Mouse (Mus musculus) stomach, postnatal 0 days (tissue): ENCODE data around the gene Taok3. TPM values are rescaled to one million over a fixed set of nuclear protein-coding genes. Genes with fewer than 3 reads are reported as not detected.

Experiments used
- ATAC-seq: fragments of 200-750 bp; cut with Nextera tagmentation; 2 replicates; pipeline ENCODE4 v1.8.0; 2017; ENCODE audit not compliant: low FRiP score, low TSS enrichment
- DNase-seq: peaks from one replicate; pipeline ENCODE4 v3.0.0-alpha.2; 2016; ENCODE audit warnings: low spot score
- H3K27ac ChIP-seq: fragments of 300-500 bp; sonication (generic); replicated peaks from 2 replicates; pipeline ENCODE4 v1.5.1; 2014; ENCODE audit warnings: mild to moderate bottlenecking, control low read depth
- H3K27me3 ChIP-seq: fragments of 300-500 bp; sonication (generic); 2 replicates; pipeline ENCODE4 v1.6.1; 2014; ENCODE audit warnings: low read length; ENCODE audit not compliant: control insufficient read depth, insufficient read depth
- H3K36me3 ChIP-seq: fragments of 300-500 bp; sonication (generic); 2 replicates; pipeline ENCODE4 v1.6.1; 2014; ENCODE audit warnings: low read length, mixed read lengths; ENCODE audit not compliant: control insufficient read depth, insufficient read depth
- H3K4me1 ChIP-seq: fragments of 300-500 bp; sonication (generic); replicated peaks from 2 replicates; pipeline ENCODE4 v1.6.1; 2014; ENCODE audit warnings: antibody characterized with exemption; ENCODE audit not compliant: control insufficient read depth, insufficient read depth
- H3K4me2 ChIP-seq: fragments of 300-500 bp; sonication (generic); replicated peaks from 2 replicates; pipeline ENCODE4 v1.6.1; 2014; ENCODE audit warnings: low read depth, mild to moderate bottlenecking, control low read depth, moderate library complexity
- H3K4me3 ChIP-seq: fragments of 300-500 bp; sonication (generic); 2 replicates; pipeline ENCODE4 v1.5.1; 2014; ENCODE audit warnings: low read depth, low read length, control low read depth
- H3K9ac ChIP-seq: fragments of 300-500 bp; sonication (generic); 2 replicates; pipeline ENCODE4 v1.6.1; 2014; ENCODE audit warnings: mild to moderate bottlenecking, low read length, control low read depth, mixed read lengths
- H3K9me3 ChIP-seq: fragments of 300-500 bp; sonication (generic); 2 replicates; pipeline ENCODE4 v1.6.1; 2016; ENCODE audit warnings: low read length; ENCODE audit not compliant: control insufficient read depth
- CTCF ChIP-seq: IDR thresholded peaks from 2 replicates; pipeline ENCODE4 v1.5.1; 2016; ENCODE audit warnings: antibody characterized with exemption, low read depth, mild to moderate bottlenecking, moderate library complexity
- EP300 ChIP-seq: optimal IDR thresholded peaks from 2 replicates; pipeline ENCODE3; 2016; ENCODE audit warnings: antibody characterized with exemption
- WGBS: fragments of 180-500 bp; shearing (Covaris S2); extraction: QIAGEN DNeasy Blood & Tissue Kit; methylation state at CpG from one replicate; pipeline ENCODE4 v1.1.7; 2014; 5-methylcytosine and 5-hydroxymethylcytosine counted together
- polyA plus RNA-seq: library from polyadenylated mRNA; unstranded; fragments of >200 nt; fragmentation: Nextera tagmentation; extraction: Ambion mirVana; gene quantifications from 2 replicates; pipeline ENCODE4 v1.2.1, GENCODE M21; 2015

The Taok3 gene
- 23.1 and 24.2 TPM in 2 replicates for polyA plus RNA-seq

- WGBS, result under 1% methylated on average over 74 of the region's 74 CpGs
- peak; percentile 88 for ATAC-seq
- TF ChIP-seq EP300 (no peak), CTCF (peak; percentile 20; the same call in 1 of the 2 replicates)
Measured at GRCm38 (mm10) chr5:117119777-117120488, at the start of gene Taok3. TSS of gene Taok3 (plus strand) at chr5:117120129.

DNA sequence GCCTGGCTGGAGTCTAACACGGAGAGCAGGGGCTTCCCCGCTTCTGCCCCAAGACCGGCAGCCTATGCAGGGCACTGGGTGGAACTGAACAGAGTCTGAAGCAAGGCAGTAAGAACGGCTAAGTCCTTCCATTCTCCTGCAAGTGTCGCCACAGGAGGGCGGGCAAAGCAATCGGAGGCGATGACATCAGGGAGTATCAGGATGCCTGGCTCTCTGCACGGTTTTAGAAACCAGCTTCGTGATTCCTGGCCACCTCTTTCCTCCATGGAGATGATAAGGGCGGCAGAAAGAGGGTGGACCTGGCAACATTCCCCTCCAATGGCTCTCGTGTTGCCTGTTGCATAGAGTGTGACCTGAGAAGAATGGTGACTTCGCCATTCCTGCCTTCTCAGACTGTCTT lies 32.2 kb upstream of the Taok3 start:
- WGBS, result 8% methylated on average over 13 of the region's 13 CpGs
- no peaks in the 10 kb centered on the region for H3K9me3 ChIP-seq
- H3K4me2 ChIP-seq, result peak overlapping the region; percentile 43
- H3K9ac ChIP-seq, result peak overlapping the region; percentile 35; the same call in 1 of the 2 replicates
- no peaks in the 10 kb centered on the region for H3K36me3 ChIP-seq
- no peak overlapping the region for H3K27ac ChIP-seq
- TF ChIP-seq EP300 (no peak), CTCF (peak; percentile 60)
- H3K27me3 ChIP-seq, result no peaks in the 10 kb centered on the region
- ATAC-seq (peak; percentile 25; the same call in 1 of the 2 replicates), DNase-seq (peak; percentile 39)
- H3K4me3 ChIP-seq, result peak overlapping the region; percentile 21
- H3K4me1 ChIP-seq, result no peaks in the 10 kb centered on the region

More at GRCm38 (mm10) chr5:117119777-117120488, at the start of gene Taok3:
- no peaks in the 10 kb centered on the region for H3K9me3 ChIP-seq
- no peaks in the 10 kb centered on the region for H3K36me3 ChIP-seq
- peak within 1 kb of the TSS; percentile 67 for H3K27ac ChIP-seq
- no peaks in the 10 kb centered on the region for H3K27me3 ChIP-seq
- no peaks in the 10 kb centered on the region for H3K4me1 ChIP-seq
- H3K4me2 ChIP-seq, result peak within 1 kb of the TSS; percentile 86
- peak; percentile 100 for DNase-seq
- peak within 1 kb of the TSS; percentile 70 for H3K9ac ChIP-seq
- H3K4me3 ChIP-seq, result peak within 1 kb of the TSS; percentile 81

DNA sequence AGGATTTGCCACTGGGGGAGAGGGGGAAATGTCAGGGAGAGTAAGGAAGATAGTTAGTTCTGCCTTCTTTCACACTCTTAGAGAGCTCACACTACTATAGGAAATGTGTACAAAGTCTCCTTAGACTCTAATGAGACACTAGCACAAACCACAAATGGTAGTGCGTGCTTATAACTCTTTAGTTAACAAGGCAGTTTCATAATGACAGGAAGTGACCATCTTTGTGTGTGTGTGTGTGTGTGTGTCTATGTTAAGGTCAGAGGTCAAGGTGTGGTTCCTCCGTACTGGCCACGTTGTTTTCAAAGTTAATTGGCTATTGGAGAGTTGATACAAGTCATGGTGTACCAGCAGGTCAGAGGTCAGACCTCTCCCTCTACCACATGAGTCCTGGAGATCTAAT lies 30.8 kb upstream of the Taok3 start:
- no peak for DNase-seq
- 48% methylated on average over 3 of the region's 3 CpGs for WGBS
- ATAC-seq, result no peak
- Histone ChIP-seq H3K4me1 (no peaks in the 10 kb centered on the region), H3K9me3 (no peaks in the 10 kb centered on the region), H3K4me3 (no peak overlapping the region), H3K27me3 (no peaks in the 10 kb centered on the region), H3K4me2 (no peak overlapping the region), H3K36me3 (no peaks in the 10 kb centered on the region), H3K9ac (no peak overlapping the region), H3K27ac (no peak overlapping the region)
- TF ChIP-seq EP300, result no peak
- no peak for TF ChIP-seq CTCF

DNA sequence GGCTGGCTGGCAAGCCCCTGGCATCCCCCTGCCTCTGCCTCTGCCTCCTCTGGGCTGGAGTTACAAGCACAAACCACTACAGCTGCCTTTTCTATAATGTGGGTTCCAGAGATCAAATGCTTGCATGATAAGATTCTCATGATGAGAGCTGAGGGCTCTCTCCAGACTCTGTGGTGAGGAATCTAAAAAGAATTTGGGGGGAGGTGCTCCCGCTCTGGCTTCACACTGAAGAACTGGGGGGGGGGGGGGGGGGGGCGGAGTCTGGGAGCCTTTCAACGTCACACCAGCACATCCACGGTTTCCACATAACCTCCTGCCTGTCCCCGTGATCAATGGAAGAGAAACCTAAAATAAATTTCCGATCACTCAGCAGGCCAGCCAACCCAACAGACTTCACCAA lies 30.1 kb upstream of the Taok3 start:
- Histone ChIP-seq H3K4me2 (no peak overlapping the region), H3K9ac (no peak overlapping the region), H3K27ac (no peak overlapping the region), H3K4me1 (no peaks in the 10 kb centered on the region), H3K4me3 (no peak overlapping the region), H3K27me3 (no peaks in the 10 kb centered on the region), H3K9me3 (no peaks in the 10 kb centered on the region), H3K36me3 (no peaks in the 10 kb centered on the region)
- DNase-seq (no peak), ATAC-seq (no peak)
- 20% methylated on average over 5 of the region's 6 CpGs for WGBS
- TF ChIP-seq CTCF (no peak), EP300 (no peak)

- no peak overlapping the region for H3K9ac ChIP-seq
- DNase-seq (peak; percentile 43), ATAC-seq (peak; percentile 34)
- WGBS, result 37% methylated on average over 7 of the region's 7 CpGs
- H3K27me3 ChIP-seq, result no peaks in the 10 kb centered on the region
- H3K9me3 ChIP-seq, result no peaks in the 10 kb centered on the region
- no peak overlapping the region for H3K4me3 ChIP-seq
- TF ChIP-seq CTCF (peak; percentile 82), EP300 (no peak)
- no peaks in the 10 kb centered on the region for H3K36me3 ChIP-seq
- H3K4me1 ChIP-seq, result no peaks in the 10 kb centered on the region
- no peak overlapping the region for H3K27ac ChIP-seq
- H3K4me2 ChIP-seq, result no peak overlapping the region
Measured at GRCm38 (mm10) chr5:117094431-117094830, 25.5 kb upstream of the Taok3 start.

DNA sequence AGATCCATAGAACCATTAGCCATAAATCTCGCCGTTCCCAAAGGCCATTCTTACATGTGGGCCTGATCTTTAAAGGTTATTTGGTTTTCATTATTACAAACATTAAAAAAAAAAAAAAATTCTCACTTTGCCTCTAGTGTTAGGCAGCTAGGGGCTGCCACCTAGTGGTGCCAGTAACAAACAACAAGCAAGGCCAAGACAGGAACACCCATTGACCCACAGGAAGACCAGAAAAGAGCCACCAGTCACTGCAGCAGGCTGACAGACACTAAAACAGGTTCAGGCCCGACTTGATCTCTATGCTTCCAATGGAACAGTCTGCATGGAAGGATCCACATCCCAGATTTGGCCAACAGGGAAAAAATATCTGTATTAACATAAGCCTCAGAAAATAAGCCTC lies 23.2 kb upstream of the Taok3 start:
- peak; percentile 54 for DNase-seq
- H3K27me3 ChIP-seq, result no peaks in the 10 kb centered on the region
- peak; percentile 87 for TF ChIP-seq CTCF
- TF ChIP-seq EP300, result no peak

More for the DNA sequence above, 23.2 kb upstream of the Taok3 start:
- no peaks in the 10 kb centered on the region for H3K9me3 ChIP-seq
- H3K4me3 ChIP-seq, result no peak overlapping the region
- no peak for ATAC-seq
- H3K27ac ChIP-seq, result no peak overlapping the region
- no peak overlapping the region for H3K9ac ChIP-seq
- WGBS, result 30% methylated on average over 3 of the region's 3 CpGs
- H3K4me2 ChIP-seq, result no peak overlapping the region
- H3K36me3 ChIP-seq, result no peaks in the 10 kb centered on the region; the same call in 1 of the 2 replicates
- H3K4me1 ChIP-seq, result no peaks in the 10 kb centered on the region
